29 mouse cellular contexts compared by ENCODE assay signal in the genomic region with DNA sequence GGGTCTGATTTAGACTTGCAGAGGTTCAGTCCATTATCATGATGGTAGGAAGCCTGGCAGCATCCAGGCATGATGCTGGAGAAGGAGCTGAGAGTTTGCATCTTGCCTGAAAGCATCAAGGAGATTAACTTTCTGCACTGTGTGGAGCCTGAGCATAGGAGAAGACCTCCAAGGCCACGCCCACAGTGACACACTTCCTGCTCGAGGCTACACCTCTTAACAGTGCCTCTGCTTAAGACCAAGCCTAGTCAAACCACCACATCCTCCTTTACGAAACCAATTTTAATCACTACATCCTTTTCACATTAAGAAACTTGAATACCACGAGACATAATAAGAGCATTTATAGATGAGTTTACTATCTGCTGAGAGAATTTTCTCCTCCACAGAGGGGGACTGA. TPM values are rescaled to one million over a fixed set of nuclear protein-coding genes. Genes with fewer than 3 reads are reported as not detected.
DNase-seq lines count a peak whose midpoint lies in the region; ATAC-seq lines count a peak whose summit lies in the region.
"Had no signal": no experiment of that assay in that cellular context is flagged by ENCODE, and none has a peak within 500 bp of the region (broad histone marks: within the 10 kb centered on the region; RNA-seq: fewer than 3 reads in every experiment).

No protein-coding gene starts in this region.

- intact Hi-C loops in left cerebral cortex, postnatal 36 days (cut with DNase I), result no loop called here
- intact Hi-C loops in heart, postnatal 10 days (cut with DNase I), result no loop called here

- DNase-seq in A20 (ENCODE audit: low read depth, low spot score), result peak; percentile 45
- peak; percentile 85 for DNase-seq in naive thymus-derived CD4-positive, alpha-beta T cell, adult 2 months (ENCODE audit: low read depth)
- DNase-seq in left cerebral cortex, postnatal 36 days (ENCODE audit: low spot score in 2 of 2), result no peak
- DNase-seq in heart, postnatal 10 days, result no peak
- no peak for DNase-seq in lung, postnatal 4 days
- DNase-seq: adrenal gland, postnatal 14 days; cerebellum, postnatal 10 days; embryo, embryonic 11 days; gastrocnemius, adult 2 months; heart, postnatal 14 days had no signal

- peak; percentile 100 for ATAC-seq in CD4-positive, CD25-positive, alpha-beta regulatory T cell, adult 4 months
- peak; percentile 87 for ATAC-seq in granulocyte monocyte progenitor cell, adult 5-6 weeks (replicated peaks; ENCODE audit: poor library complexity, severe bottlenecking)
- no peak for ATAC-seq in erythroid progenitor cell, adult 5-6 weeks (replicated peaks; ENCODE audit: low FRiP score, poor library complexity, severe bottlenecking)
- ATAC-seq: intestine, postnatal 0 days; midbrain, embryonic 13.5 days had no signal

RNA-seq across cellular contexts. Expression of a gene that starts 16.1 kb away (rescaled TPM):
- polyA plus RNA-seq in CD4-positive, CD25-positive, alpha-beta regulatory T cell, adult 4 months (2017; shearing (Covaris generic)), result not detected
- total RNA-seq in granulocyte monocyte progenitor cell, adult 5-6 weeks (2014; fragmentation: Nextera tagmentation), result not detected in 2 replicates
- total RNA-seq in granulocyte monocyte progenitor cell, adult 5-6 weeks (2017), result not detected in 2 replicates
- total RNA-seq in left cerebral cortex, postnatal 36 days (2021), result not detected
- not detected for total RNA-seq in heart, postnatal 10 days (2021)
- not detected in 2 replicates for total RNA-seq in erythroid progenitor cell, adult 5-6 weeks (2015; ENCODE audit: low replicate concordance)
- total RNA-seq in erythroid progenitor cell, adult 5-6 weeks (2017; ENCODE audit: low replicate concordance), result not detected in 2 replicates
- total RNA-seq: adrenal gland, postnatal 14 days; gastrocnemius, adult 2 months; heart, postnatal 14 days; layer of hippocampus, postnatal 25 days; left cerebral cortex, postnatal 25 days had no signal
- polyA plus RNA-seq: brain, embryonic 14.5 days; forebrain, embryonic 10.5 days; gonadal fat pad, adult 2 months; heart, embryonic 11.5 days; hindbrain, embryonic 13.5 days; intestine, postnatal 0 days; liver, embryonic 15.5 days; lung, embryonic 16.5 days; midbrain, embryonic 13.5 days; myocyte; stomach, embryonic 16.5 days had no signal

RNA-seq across cellular contexts. Expression of a gene that starts 18.7 kb away (rescaled TPM):
- polyA plus RNA-seq in CD4-positive, CD25-positive, alpha-beta regulatory T cell, adult 4 months (2017; shearing (Covaris generic)), result 10 to 100 TPM; 16.2 to 19.2 TPM
- total RNA-seq in granulocyte monocyte progenitor cell, adult 5-6 weeks (2014; fragmentation: Nextera tagmentation), result 3.8 TPM in 1 of 2 replicates, not detected in the other
- 0.21 and 2.5 TPM in 2 replicates for total RNA-seq in granulocyte monocyte progenitor cell, adult 5-6 weeks (2017)
- 1 to 10 TPM in 1 of 2 experiments, under 1 TPM in 1; 0.91 to 1.9 TPM for total RNA-seq in left cerebral cortex, postnatal 36 days (2021)
- under 1 TPM; 0.69 TPM for total RNA-seq in heart, postnatal 10 days (2021)
- 2.2 and 9.6 TPM in 2 replicates for total RNA-seq in erythroid progenitor cell, adult 5-6 weeks (2015; ENCODE audit: low replicate concordance)
- 6.7 and 11.6 TPM in 2 replicates for total RNA-seq in erythroid progenitor cell, adult 5-6 weeks (2017; ENCODE audit: low replicate concordance)

RNA-seq across cellular contexts. Expression of a gene that starts 30.2 kb away (rescaled TPM):
- polyA plus RNA-seq in CD4-positive, CD25-positive, alpha-beta regulatory T cell, adult 4 months (2017; shearing (Covaris generic)), result not detected
- total RNA-seq in granulocyte monocyte progenitor cell, adult 5-6 weeks (2014; fragmentation: Nextera tagmentation), result not detected in 2 replicates
- total RNA-seq in granulocyte monocyte progenitor cell, adult 5-6 weeks (2017), result not detected in 2 replicates
- total RNA-seq in left cerebral cortex, postnatal 36 days (2021), result not detected
- not detected for total RNA-seq in heart, postnatal 10 days (2021)
- total RNA-seq in erythroid progenitor cell, adult 5-6 weeks (2015; ENCODE audit: low replicate concordance), result not detected in 2 replicates
- total RNA-seq in erythroid progenitor cell, adult 5-6 weeks (2017; ENCODE audit: low replicate concordance), result not detected in 2 replicates
- total RNA-seq: adrenal gland, postnatal 14 days; gastrocnemius, adult 2 months; heart, postnatal 14 days; layer of hippocampus, postnatal 25 days; left cerebral cortex, postnatal 25 days had no signal
- polyA plus RNA-seq: brain, embryonic 14.5 days; embryonic facial prominence, embryonic 15.5 days; forebrain, embryonic 10.5 days; gonadal fat pad, adult 2 months; heart, embryonic 11.5 days; hindbrain, embryonic 13.5 days; intestine, postnatal 0 days; kidney, embryonic 16.5 days; limb, embryonic 15.5 days; liver, embryonic 15.5 days; lung, embryonic 16.5 days; midbrain, embryonic 13.5 days; myocyte; stomach, embryonic 16.5 days had no signal

RNA-seq across cellular contexts. Expression of a gene that starts 35.7 kb away (rescaled TPM):
- polyA plus RNA-seq in CD4-positive, CD25-positive, alpha-beta regulatory T cell, adult 4 months (2017; shearing (Covaris generic)), result not detected
- not detected in 2 replicates for total RNA-seq in granulocyte monocyte progenitor cell, adult 5-6 weeks (2014; fragmentation: Nextera tagmentation)
- not detected in 2 replicates for total RNA-seq in granulocyte monocyte progenitor cell, adult 5-6 weeks (2017)
- not detected for total RNA-seq in left cerebral cortex, postnatal 36 days (2021)
- total RNA-seq in heart, postnatal 10 days (2021), result not detected
- total RNA-seq in erythroid progenitor cell, adult 5-6 weeks (2015; ENCODE audit: low replicate concordance), result not detected in 2 replicates
- 3.0 TPM in 1 of 2 replicates, not detected in the other for total RNA-seq in erythroid progenitor cell, adult 5-6 weeks (2017; ENCODE audit: low replicate concordance)
- total RNA-seq: adrenal gland, postnatal 14 days; gastrocnemius, adult 2 months; heart, postnatal 14 days; layer of hippocampus, postnatal 25 days; left cerebral cortex, postnatal 25 days had no signal
- polyA plus RNA-seq: embryonic facial prominence, embryonic 15.5 days; forebrain, embryonic 10.5 days; gonadal fat pad, adult 2 months; heart, embryonic 11.5 days; hindbrain, embryonic 13.5 days; kidney, embryonic 16.5 days; limb, embryonic 15.5 days; liver, embryonic 15.5 days; lung, embryonic 16.5 days; myocyte; stomach, embryonic 16.5 days had no signal

RNA-seq across cellular contexts. Expression of a gene that starts 53.6 kb away (rescaled TPM):
- polyA plus RNA-seq in CD4-positive, CD25-positive, alpha-beta regulatory T cell, adult 4 months (2017; shearing (Covaris generic)), result 10 to 100 TPM; 12.9 to 24.4 TPM
- total RNA-seq in granulocyte monocyte progenitor cell, adult 5-6 weeks (2014; fragmentation: Nextera tagmentation), result 0.17 and 1.3 TPM in 2 replicates
- total RNA-seq in granulocyte monocyte progenitor cell, adult 5-6 weeks (2017), result 0.77 and 0.90 TPM in 2 replicates
- not detected for total RNA-seq in left cerebral cortex, postnatal 36 days (2021)
- total RNA-seq in heart, postnatal 10 days (2021), result under 1 TPM in 1 of 2 experiments, not detected in 1; 0.12 TPM
- total RNA-seq in erythroid progenitor cell, adult 5-6 weeks (2015; ENCODE audit: low replicate concordance), result 62.9 and 68.5 TPM in 2 replicates
- 45.4 and 47.3 TPM in 2 replicates for total RNA-seq in erythroid progenitor cell, adult 5-6 weeks (2017; ENCODE audit: low replicate concordance)
- total RNA-seq: layer of hippocampus, postnatal 25 days; left cerebral cortex, postnatal 25 days had no signal

Comparison
In these comparisons a context has a peak if more than half of its experiments do, and no peak if none do; other contexts are left out.
1. DNase-seq: peak in A20 (single experiment) and naive thymus-derived CD4-positive, alpha-beta T cell, adult 2 months (single experiment); none in left cerebral cortex, postnatal 36 days (0 of 2), heart, postnatal 10 days (0 of 2) and lung, postnatal 4 days (0 of 2).